Mouse (Mus musculus) testis, adult 2 months (tissue): ENCODE measurements around the gene Smc3.

ENCODE experiments used
- CTCF ChIP-seq: fragments of 200-500 bp; IDR thresholded peaks from 2 replicates; pipeline ENCODE4 v1.5.1; 2012; ENCODE audit warnings: low read depth, mild to moderate bottlenecking, inconsistent platforms, low read length, moderate library complexity; ENCODE audit not compliant: control insufficient read depth, insufficient read depth, insufficient replicate concordance
- POLR2A ChIP-seq: fragments of 200-500 bp; IDR thresholded peaks from 2 replicates; pipeline ENCODE4 v1.6.1; 2012; ENCODE audit warnings: low read depth, mild to moderate bottlenecking, inconsistent platforms, low read length, moderate library complexity; ENCODE audit not compliant: control insufficient read depth

- TF ChIP-seq POLR2A = no peak
- TF ChIP-seq CTCF = no peak
Observed at GRCm38 (mm10) chr19:53687592-53687991, 87.4 kb downstream of the Smc3 start.
